Comparison of ENCODE assay signal across 23 mouse cellular contexts in the genomic region with DNA sequence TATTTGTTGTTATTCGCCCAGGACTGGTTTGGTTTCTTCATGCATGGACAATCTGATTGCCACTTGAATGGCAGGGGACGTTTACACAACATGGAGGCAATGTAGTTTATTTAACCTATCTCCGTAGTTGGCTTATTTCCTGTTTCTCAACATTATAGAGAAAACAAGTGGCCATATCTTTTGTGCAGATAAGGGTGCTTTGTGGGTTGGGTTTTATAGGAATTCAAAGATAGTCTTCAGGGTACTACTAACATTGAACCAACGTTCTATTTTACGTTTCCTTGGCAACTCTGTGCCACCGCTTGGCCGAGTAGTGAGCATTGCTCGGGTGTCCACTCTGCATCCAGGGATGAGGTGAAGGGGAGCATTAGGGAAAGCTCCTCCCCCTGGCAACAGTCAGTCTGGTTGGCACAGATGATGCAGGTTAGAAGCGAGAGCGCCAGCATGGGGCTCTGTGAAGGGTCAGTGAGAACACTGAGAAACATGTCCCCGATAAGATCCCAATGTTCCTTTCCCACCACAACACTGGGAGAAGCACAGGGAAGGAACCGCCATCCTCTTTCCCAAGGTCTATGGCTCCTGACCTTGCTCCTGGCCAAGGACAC.
A peak's percentile ranks its signal among the peaks of the same experiment; 100 is the strongest.
DNase-seq lines count a peak whose midpoint lies in the region; ATAC-seq and TF ChIP-seq lines count a peak whose summit lies in the region.
"Had no signal": no experiment of that assay in that cellular context is flagged by ENCODE, and none has a peak within 500 bp of the region (broad histone marks: within the 10 kb centered on the region; RNA-seq: fewer than 3 reads in every experiment).

No protein-coding gene starts in this region.

- no peak for DNase-seq in heart, postnatal 14 days
- no peak for DNase-seq in liver, embryonic 14.5 days (ENCODE audit: low read depth in 3 of 3, low spot score in 3 of 3)
- no peak for DNase-seq in stomach, postnatal 0 days (ENCODE audit: low spot score)
- DNase-seq in spleen, postnatal 10 days (ENCODE audit: low spot score in 2 of 2), result no peak
- DNase-seq: adrenal gland, adult 8-10 months; B cell, adult 2 months; cerebellum, adult 2 months; cerebellum, postnatal 14 days; gastrocnemius, postnatal 25 days; kidney, adult 9 months; kidney, postnatal 10 days; lung, embryonic 14.5 days; right cerebral cortex, postnatal 4 days; thymus, adult 2 months; thymus, postnatal 36 days had no signal

- ATAC-seq in heart, embryonic 15.5 days (replicated peaks; ENCODE audit: insufficient number of reproducible peaks, insufficient read depth, low FRiP score, low read depth), result no peak
- peak; percentile 45; the same call in 1 of the 2 replicates for ATAC-seq in liver, embryonic 14.5 days (ENCODE audit: insufficient read depth)
- no peak; the same call in 1 of the 2 replicates for ATAC-seq in liver, embryonic 12.5 days
- ATAC-seq in granulocyte monocyte progenitor cell, adult 5-6 weeks (replicated peaks; ENCODE audit: poor library complexity, severe bottlenecking), result peak; percentile 50
- peak; percentile 67; the same call in 1 of the 2 replicates for ATAC-seq in stomach, postnatal 0 days (ENCODE audit: low FRiP score, low TSS enrichment)
- ATAC-seq: forebrain, embryonic 15.5 days; intestine, postnatal 0 days had no signal

- peaks cover 55% of the 10 kb centered on the region for H3K4me1 ChIP-seq in heart, embryonic 15.5 days (replicated peaks)
- H3K4me1 ChIP-seq in liver, embryonic 14.5 days (replicated peaks; ENCODE audit: control insufficient read depth in 2 of 2, insufficient read depth in 2 of 2, low read length in 1 of 2), result peaks cover 0 to 5% of the 10 kb centered on the region in 2 experiments; a peak in 1 of 4 replicates
- peaks cover 20% of the 10 kb centered on the region for H3K4me1 ChIP-seq in liver, embryonic 12.5 days
- no peaks in the 10 kb centered on the region for H3K4me1 ChIP-seq in stomach, postnatal 0 days (replicated peaks; ENCODE audit: control insufficient read depth, insufficient read depth)
- H3K4me1 ChIP-seq: forebrain, embryonic 15.5 days; midbrain, embryonic 12.5 days; neural tube, embryonic 13.5 days had no signal

- H3K36me3 ChIP-seq in heart, embryonic 15.5 days, result no peaks in the 10 kb centered on the region
- H3K36me3 ChIP-seq in liver, embryonic 14.5 days (replicated peaks; ENCODE audit: control insufficient read depth, insufficient read depth, low read depth), result no peaks in the 10 kb centered on the region
- peaks cover 21% of the 10 kb centered on the region for H3K36me3 ChIP-seq in liver, embryonic 12.5 days
- no peaks in the 10 kb centered on the region for H3K36me3 ChIP-seq in stomach, postnatal 0 days (ENCODE audit: control insufficient read depth, insufficient read depth, low read length)
- H3K36me3 ChIP-seq: forebrain, embryonic 15.5 days; midbrain, embryonic 12.5 days; neural tube, embryonic 13.5 days had no signal

- H3K27ac ChIP-seq in heart, embryonic 15.5 days, result peak overlapping the region; percentile 27; the same call in 1 of the 2 replicates
- H3K27ac ChIP-seq in liver, embryonic 14.5 days, result no peak overlapping the region
- no peak overlapping the region for H3K27ac ChIP-seq in liver, embryonic 12.5 days
- H3K27ac ChIP-seq in stomach, postnatal 0 days (replicated peaks), result no peak overlapping the region
- H3K27ac ChIP-seq: forebrain, embryonic 15.5 days; hindbrain, embryonic 14.5 days; midbrain, embryonic 12.5 days; neural tube, embryonic 13.5 days had no signal

- H3K27me3 ChIP-seq in heart, embryonic 15.5 days, result no peaks in the 10 kb centered on the region
- no peaks in the 10 kb centered on the region for H3K27me3 ChIP-seq in liver, embryonic 14.5 days (ENCODE audit: control insufficient read depth, insufficient read depth, low read length)
- no peaks in the 10 kb centered on the region; the same call in 1 of the 2 replicates for H3K27me3 ChIP-seq in liver, embryonic 12.5 days (replicated peaks)
- H3K27me3 ChIP-seq in stomach, postnatal 0 days (ENCODE audit: control insufficient read depth, insufficient read depth, low read length), result no peaks in the 10 kb centered on the region
- H3K27me3 ChIP-seq: forebrain, embryonic 15.5 days; neural tube, embryonic 13.5 days had no signal

- 71% methylated on average over 12 of the region's 12 CpGs for WGBS in heart, embryonic 15.5 days
- WGBS in liver, embryonic 14.5 days (ENCODE audit: insufficient replicate concordance), result 54% methylated on average over 12 of the region's 12 CpGs
- WGBS in liver, embryonic 12.5 days (ENCODE audit: insufficient replicate concordance), result 59% methylated on average over 11 of the region's 12 CpGs
- WGBS in stomach, postnatal 0 days, result 67% methylated on average over 12 of the region's 12 CpGs

- no peak for TF ChIP-seq CTCF in liver, embryonic 14.5 days (IDR thresholded peaks at IDR 0.05; ENCODE audit: low read depth)
- no peak for TF ChIP-seq CTCF in stomach, postnatal 0 days (IDR thresholded peaks at IDR 0.05; ENCODE audit: low read depth)

- H3K9ac ChIP-seq in heart, embryonic 15.5 days, result no peak overlapping the region
- no peak overlapping the region for H3K9ac ChIP-seq in liver, embryonic 14.5 days (replicated peaks)
- no peak overlapping the region for H3K9ac ChIP-seq in liver, embryonic 12.5 days
- no peak overlapping the region for H3K9ac ChIP-seq in stomach, postnatal 0 days (ENCODE audit: low read length)
- H3K9ac ChIP-seq: forebrain, embryonic 15.5 days; hindbrain, embryonic 14.5 days; lung, embryonic 14.5 days; midbrain, embryonic 12.5 days; neural tube, embryonic 13.5 days had no signal

- no peak overlapping the region for H3K4me3 ChIP-seq in heart, embryonic 15.5 days
- H3K4me3 ChIP-seq in liver, embryonic 14.5 days (ENCODE audit: insufficient read depth in 1 of 2, low read depth in 2 of 2, low read length in 2 of 2), result no peak overlapping the region
- no peak overlapping the region for H3K4me3 ChIP-seq in liver, embryonic 12.5 days
- no peak overlapping the region for H3K4me3 ChIP-seq in stomach, postnatal 0 days (ENCODE audit: low read depth, low read length)
- H3K4me3 ChIP-seq: forebrain, embryonic 15.5 days; midbrain, embryonic 12.5 days; neural tube, embryonic 13.5 days had no signal

- no peaks in the 10 kb centered on the region for H3K9me3 ChIP-seq in heart, embryonic 15.5 days (replicated peaks)
- no peaks in the 10 kb centered on the region for H3K9me3 ChIP-seq in liver, embryonic 14.5 days (ENCODE audit: control insufficient read depth, low read length)
- H3K9me3 ChIP-seq in liver, embryonic 12.5 days (replicated peaks), result no peaks in the 10 kb centered on the region
- H3K9me3 ChIP-seq in stomach, postnatal 0 days (ENCODE audit: control insufficient read depth, low read length), result no peaks in the 10 kb centered on the region
- H3K9me3 ChIP-seq: forebrain, embryonic 15.5 days; midbrain, embryonic 12.5 days; neural tube, embryonic 13.5 days had no signal

- TF ChIP-seq EP300 in liver, embryonic 14.5 days (IDR thresholded peaks at IDR 0.05; ENCODE audit: low read depth), result no peak
- no peak for TF ChIP-seq EP300 in stomach, postnatal 0 days (optimal IDR thresholded peaks at IDR 0.05)

- H3K4me2 ChIP-seq in heart, embryonic 15.5 days, result no peak overlapping the region
- H3K4me2 ChIP-seq in liver, embryonic 14.5 days (ENCODE audit: low read depth), result no peak overlapping the region
- no peak overlapping the region for H3K4me2 ChIP-seq in liver, embryonic 12.5 days
- no peak overlapping the region for H3K4me2 ChIP-seq in stomach, postnatal 0 days (replicated peaks; ENCODE audit: low read depth)
- H3K4me2 ChIP-seq: forebrain, embryonic 15.5 days; hindbrain, embryonic 14.5 days; lung, embryonic 14.5 days; midbrain, embryonic 12.5 days; neural tube, embryonic 13.5 days had no signal

- intact Hi-C loops in heart, postnatal 14 days (cut with DNase I), result loop anchor here (5.0 kb wide), 1 partner anchor 137 kb away; the partner anchor contains the start of gene Ammecr1

Comparison
In these comparisons a context has a peak if more than half of its experiments do, and no peak if none do; other contexts are left out.
1. ATAC-seq: peak in liver, embryonic 14.5 days (single experiment), granulocyte monocyte progenitor cell, adult 5-6 weeks (single experiment) and stomach, postnatal 0 days (single experiment); none in heart, embryonic 15.5 days (single experiment) and liver, embryonic 12.5 days (single experiment).